Mouse (Mus musculus) telencephalon, adult 2 months (tissue): Measurements from ENCODE around the gene Ccr7.

Source experiments
- DNase-seq: peaks from one replicate; pipeline ENCODE4 v3.0.0-alpha.2; 2011; ENCODE audit warnings: low read depth, low spot score

Ccr7 gene

GRCm38 (mm10) chr11:99117907-99118306, 37.0 kb downstream of the Ccr7 start:
- DNase-seq: no peak

- DNase-seq: no peak
These were observed 38.9 kb downstream of the Ccr7 start for GRCm38 (mm10) chr11:99115940-99116339.

GRCm38 (mm10) chr11:99113111-99113510, 41.8 kb downstream of the Ccr7 start:
- DNase-seq: no peak

GRCm38 (mm10) chr11:99112700-99113099, 42.2 kb downstream of the Ccr7 start:
- DNase-seq: no peak

GRCm38 (mm10) chr11:99111631-99112030, 43.2 kb downstream of the Ccr7 start:
- no peak for DNase-seq

GRCm38 (mm10) chr11:99111155-99111554, 43.7 kb downstream of the Ccr7 start:
- DNase-seq: peak; percentile 85

- no peak for DNase-seq
These were observed 44.3 kb downstream of the Ccr7 start for GRCm38 (mm10) chr11:99110370-99111110.

GRCm38 (mm10) chr11:99108296-99108695, 46.6 kb downstream of the Ccr7 start:
- no peak for DNase-seq

- DNase-seq: no peak
These were observed 48.7 kb downstream of the Ccr7 start for GRCm38 (mm10) chr11:99105981-99106726.

GRCm38 (mm10) chr11:99104609-99105410, 50.1 kb downstream of the Ccr7 start:
- DNase-seq: no peak

- DNase-seq: no peak
These were observed 52.2 kb downstream of the Ccr7 start for GRCm38 (mm10) chr11:99102575-99103270.

- no peak for DNase-seq
These were observed 53.2 kb downstream of the Ccr7 start for GRCm38 (mm10) chr11:99101693-99102092.

- DNase-seq: no peak
These were observed 54.7 kb downstream of the Ccr7 start for GRCm38 (mm10) chr11:99100215-99100614.

GRCm38 (mm10) chr11:99099516-99099915, 55.4 kb downstream of the Ccr7 start:
- DNase-seq: no peak

GRCm38 (mm10) chr11:99098924-99099323, 56.0 kb downstream of the Ccr7 start:
- DNase-seq: no peak

GRCm38 (mm10) chr11:99096996-99097774, 57.7 kb downstream of the Ccr7 start:
- DNase-seq: peak; percentile 36

GRCm38 (mm10) chr11:99096417-99096816, 58.5 kb downstream of the Ccr7 start:
- DNase-seq: no peak

GRCm38 (mm10) chr11:99095759-99096158, 59.1 kb downstream of the Ccr7 start:
- no peak for DNase-seq

- no peak for DNase-seq
These were observed 59.8 kb downstream of the Ccr7 start for GRCm38 (mm10) chr11:99094911-99095676.
